Mouse (Mus musculus) left cerebral cortex, postnatal 36 days (tissue): ENCODE results near the gene Srpk2. TPM values are rescaled to one million over a fixed set of nuclear protein-coding genes. Genes with fewer than 3 reads are reported as not detected.
"Not testable (repeated sequence)": the region's sequence is repeated elsewhere in the genome, so short reads cannot be mapped to it uniquely, and the experiment has no call there.

Experiments
- DNase-seq, 2 experiments: peaks; one replicate each; pipeline ENCODE4 v3.0.0; 2021 to 2022; ENCODE audit warnings: low spot score in 2 of 2, mixed read lengths in 1 of 2
- intact Hi-C: fragments of 180-260 bp; cut with DNase I; formaldehyde crosslinking; loops from one replicate; pipeline ENCODE4 v1.15.1; 2025
- total RNA-seq, 2 experiments: library from RNA; stranded (reverse); gene quantifications; 2 replicates each; pipeline ENCODE4 v1.2.3; 2021

Gene Srpk2
- total RNA-seq, 2 experiments from 2014 or later, result 179 to 194 TPM

DNA sequence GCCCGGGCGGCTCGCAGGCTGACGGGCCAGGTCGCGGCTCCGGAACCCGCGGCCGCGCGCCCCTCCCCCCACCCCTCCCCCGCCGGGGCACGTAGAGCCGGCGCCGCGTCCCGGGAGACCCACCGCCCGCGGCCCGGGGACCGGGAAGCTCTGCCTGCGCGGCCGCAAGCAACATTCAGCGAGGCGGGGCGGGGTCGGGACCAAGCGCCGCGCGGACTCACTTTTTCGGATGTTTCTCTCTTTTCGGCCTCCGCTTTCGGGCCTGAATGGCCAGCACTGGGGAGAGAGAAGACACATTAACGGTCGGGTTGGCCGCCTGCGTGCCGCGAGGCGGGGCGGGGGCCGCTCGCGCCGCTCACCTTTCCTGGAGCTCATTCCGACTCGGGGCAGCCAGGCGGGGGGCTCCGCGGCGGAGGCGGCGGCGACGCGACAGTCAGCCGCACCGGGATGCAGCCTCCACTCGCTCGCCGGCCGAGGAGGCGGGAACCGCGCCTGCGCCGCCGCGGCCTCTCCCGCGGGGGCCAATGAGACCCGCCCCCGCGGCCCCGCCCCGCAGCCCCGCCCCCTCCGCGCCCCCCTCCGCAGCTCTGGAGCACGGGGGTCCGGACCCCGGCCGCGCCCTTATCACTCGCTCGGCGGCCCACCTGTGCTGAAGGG lies 8.8 kb downstream of the Srpk2 start:
- intact Hi-C loops, result loop anchor here (5.0 kb wide), 1 partner anchor 82 kb away; no protein-coding TSS in a partner anchor

GRCm38 (mm10) chr5:23674829-23675498 lies 9.5 kb downstream of the Srpk2 start:
- DNase-seq, result peak; percentile 79 to 83
- intact Hi-C loops, result loop anchor here (5.0 kb wide), 1 partner anchor 82 kb away; no protein-coding TSS in a partner anchor

More for the DNA sequence above, 8.8 kb downstream of the Srpk2 start:
- DNase-seq, result peak; percentile 61 to 78

DNA sequence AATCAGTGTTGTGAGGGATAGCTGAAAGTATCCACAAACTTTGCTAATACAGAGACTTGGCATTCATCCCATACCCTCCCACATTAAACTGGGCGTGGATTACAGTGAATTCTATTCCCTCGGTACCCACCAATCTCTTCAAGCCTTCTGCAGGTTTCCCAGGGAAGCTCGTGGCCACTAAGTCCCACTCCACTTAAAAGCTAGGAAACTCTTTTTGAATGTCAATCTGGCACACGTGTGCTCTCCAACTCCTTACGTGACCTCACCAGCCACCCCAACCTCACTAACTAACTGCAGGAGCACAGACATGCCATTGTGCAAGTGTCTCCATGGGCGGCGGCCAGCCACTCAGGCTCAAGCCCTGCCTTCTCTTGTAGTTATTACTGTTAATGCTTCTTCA lies 12.3 kb downstream of the Srpk2 start:
- no peak for DNase-seq
- intact Hi-C loops, result no loop called here

- intact Hi-C loops, result no loop called here
- DNase-seq, result no peak
These were observed 13.5 kb downstream of the Srpk2 start for GRCm38 (mm10) chr5:23670880-23671279.

DNA sequence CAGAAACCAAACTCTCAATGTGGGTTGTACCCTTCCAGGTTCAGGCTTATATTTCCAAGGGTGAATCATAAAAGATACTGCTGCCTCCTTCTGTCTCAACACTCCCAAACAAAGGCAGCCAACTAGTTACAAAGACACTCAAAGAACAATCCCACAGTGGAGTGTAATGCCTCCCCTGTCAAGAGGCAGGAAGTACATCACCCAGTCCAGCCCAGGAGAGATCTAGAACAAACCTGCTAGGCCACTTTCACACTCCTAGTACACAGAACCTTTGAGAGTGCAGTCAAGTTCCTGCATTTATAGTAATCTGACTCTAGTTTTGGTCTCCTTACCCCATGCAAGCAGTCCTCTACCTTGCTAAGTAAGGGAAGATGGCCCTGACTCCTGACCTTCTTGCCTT lies 18.5 kb downstream of the Srpk2 start:
- no peak for DNase-seq
- intact Hi-C loops, result no loop called here

GRCm38 (mm10) chr5:23661191-23661590 lies 23.2 kb downstream of the Srpk2 start:
- intact Hi-C loops, result no loop called here
- no peak for DNase-seq

- intact Hi-C loops, result no loop called here
- no peak for DNase-seq
These were observed 26.4 kb downstream of the Srpk2 start for GRCm38 (mm10) chr5:23658017-23658416.

DNA sequence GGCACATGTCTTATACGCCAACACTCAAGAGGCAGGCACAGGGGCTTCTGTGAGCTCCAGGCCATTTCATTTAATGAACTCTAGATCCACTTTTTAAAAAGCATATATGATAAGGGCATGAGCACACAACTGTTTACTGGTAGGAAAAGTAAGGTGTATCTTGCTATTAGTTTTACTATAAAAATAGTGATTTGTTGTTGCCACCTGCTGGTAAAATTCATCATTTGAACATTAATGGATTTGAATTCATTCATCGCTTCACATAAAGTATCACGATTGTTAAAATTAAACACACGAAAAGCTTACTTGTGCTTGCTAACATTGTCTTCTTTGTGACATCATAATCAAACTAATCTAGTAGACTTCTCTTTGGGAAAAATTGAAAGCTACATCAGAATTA lies 27.8 kb downstream of the Srpk2 start:
- intact Hi-C loops, result no loop called here
- DNase-seq, result no peak

GRCm38 (mm10) chr5:23655030-23655429 lies 29.4 kb downstream of the Srpk2 start:
- DNase-seq, result no peak
- intact Hi-C loops, result no loop called here

GRCm38 (mm10) chr5:23652326-23652725 lies 32.1 kb downstream of the Srpk2 start:
- intact Hi-C loops, result loop anchor here (5.0 kb wide), 1 partner anchor 140 kb away; no protein-coding TSS in a partner anchor

GRCm38 (mm10) chr5:23651786-23652185 lies 32.6 kb downstream of the Srpk2 start:
- intact Hi-C loops, result loop anchor here (5.0 kb wide), 1 partner anchor 139 kb away; no protein-coding TSS in a partner anchor
- DNase-seq, result no peak

More at GRCm38 (mm10) chr5:23652326-23652725, 32.1 kb downstream of the Srpk2 start:
- no peak for DNase-seq

DNA sequence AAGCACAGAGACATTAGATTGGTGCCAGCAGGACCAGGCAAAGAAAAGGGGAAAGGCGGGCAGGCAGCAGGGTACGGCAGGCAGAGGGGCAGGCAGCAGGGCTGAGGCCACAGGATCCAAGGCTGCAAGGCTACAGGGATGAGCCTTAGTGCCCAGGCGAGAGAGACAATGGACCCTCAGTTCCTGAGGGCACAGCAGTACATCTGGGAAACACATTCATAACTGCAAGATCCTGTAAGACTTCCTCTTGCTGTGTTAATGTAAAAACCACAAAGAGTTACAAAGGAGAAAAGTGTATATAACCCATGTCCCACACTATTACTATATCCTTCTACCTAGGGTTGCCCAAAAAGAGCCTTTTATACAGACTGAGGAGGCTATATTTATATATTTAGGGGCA lies 33.9 kb downstream of the Srpk2 start:
- no peak for DNase-seq
- intact Hi-C loops, result loop anchor here (5.0 kb wide), 1 partner anchor 138 kb away; no protein-coding TSS in a partner anchor

- DNase-seq, result no peak
- intact Hi-C loops, result no loop called here
These were observed 35.2 kb downstream of the Srpk2 start for GRCm38 (mm10) chr5:23649246-23649645.

- intact Hi-C loops, result no loop called here
- no peak for DNase-seq
These were observed 38.7 kb downstream of the Srpk2 start for GRCm38 (mm10) chr5:23645671-23646070.

- DNase-seq, intact Hi-C loops: not testable (repeated sequence)
These were observed 45.2 kb downstream of the Srpk2 start for GRCm38 (mm10) chr5:23639193-23639592.

- intact Hi-C loops, result no loop called here
- no peak for DNase-seq
These were observed 46.4 kb downstream of the Srpk2 start for GRCm38 (mm10) chr5:23638023-23638422.

DNA sequence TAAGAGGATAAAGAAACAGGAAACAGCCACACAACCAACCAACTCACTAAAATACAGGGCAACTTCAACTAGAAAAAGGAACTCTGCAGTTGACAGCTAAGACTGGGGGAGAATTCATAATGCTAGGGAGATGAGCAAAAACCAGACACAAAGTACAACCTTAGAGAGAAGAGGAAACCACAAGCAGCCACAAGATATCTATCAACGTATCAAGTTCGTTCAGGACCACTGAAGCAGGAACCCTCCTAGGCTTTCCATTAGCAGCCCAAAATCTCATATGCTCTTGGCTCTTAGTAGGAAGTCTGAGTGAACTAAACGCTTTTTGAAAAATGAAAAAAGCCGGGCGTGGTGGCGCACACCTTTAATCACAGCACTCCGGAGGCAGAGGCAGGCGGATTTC lies 47.1 kb downstream of the Srpk2 start:
- intact Hi-C loops, result no loop called here
- DNase-seq, result no peak

DNA sequence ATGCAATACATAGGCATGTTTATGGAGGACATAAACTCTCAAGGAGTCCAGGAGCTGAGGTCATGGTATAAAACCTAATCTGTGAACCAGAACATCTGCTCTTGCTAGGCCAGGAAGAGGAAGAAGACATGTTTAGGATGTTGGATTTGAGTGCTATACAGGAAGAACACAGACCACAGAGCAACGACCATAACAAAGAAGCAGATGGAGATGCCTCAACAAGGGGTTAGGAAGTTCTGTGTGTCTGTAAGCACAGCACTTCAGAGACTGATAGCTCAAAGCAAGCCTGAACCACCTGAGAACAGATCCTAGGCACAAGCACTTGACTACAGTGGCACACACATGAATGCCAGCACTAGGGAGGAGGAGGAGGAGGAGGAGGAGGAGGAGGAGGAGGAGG lies 52.9 kb downstream of the Srpk2 start:
- no peak for DNase-seq
- intact Hi-C loops, result no loop called here

DNA sequence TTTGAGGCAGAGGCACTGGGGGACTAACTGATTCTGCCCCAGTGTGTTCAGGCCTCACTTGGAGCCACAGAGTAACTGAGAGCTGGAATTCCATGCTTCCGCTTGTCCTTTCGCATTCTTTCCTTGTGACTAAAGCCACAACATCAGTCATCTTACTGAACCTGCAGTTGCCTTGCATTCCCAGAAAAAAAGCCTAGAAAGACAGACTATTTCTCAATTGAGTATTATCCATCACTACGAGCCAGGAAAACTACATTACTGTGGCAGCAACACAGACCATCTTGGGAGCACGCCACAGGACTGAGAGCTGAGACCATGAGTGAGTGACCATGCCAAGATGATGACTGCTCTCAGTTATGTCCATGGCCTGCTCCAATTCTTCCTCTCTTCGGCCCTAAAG lies 57.2 kb downstream of the Srpk2 start:
- intact Hi-C loops, result no loop called here

GRCm38 (mm10) chr5:23626173-23626572 lies 58.2 kb downstream of the Srpk2 start:
- intact Hi-C loops, result no loop called here
- no peak for DNase-seq

More for the DNA sequence above, 57.2 kb downstream of the Srpk2 start:
- no peak for DNase-seq

DNA sequence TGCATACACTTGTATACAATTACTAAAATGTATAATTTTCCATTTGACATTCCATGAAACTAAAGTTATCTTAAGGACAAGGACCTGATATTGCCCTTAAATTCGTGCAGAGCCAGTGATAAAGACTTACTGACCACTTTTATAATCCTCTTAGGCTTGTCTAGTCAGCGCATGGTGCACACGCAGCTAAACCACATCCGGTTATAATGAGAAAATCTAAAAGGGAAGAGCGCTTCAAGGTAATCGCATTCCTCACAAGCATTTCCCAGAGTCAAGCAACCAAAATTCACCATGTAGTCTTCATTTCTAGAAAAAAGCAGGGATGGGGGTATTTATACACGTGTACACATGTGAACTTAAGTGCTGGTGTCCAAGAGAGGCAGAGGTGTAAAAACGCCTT lies 63.8 kb downstream of the Srpk2 start:
- intact Hi-C loops, result no loop called here
- DNase-seq, result no peak
